Mouse (Mus musculus) thymus, adult 18-20 months (tissue): Measurements from ENCODE around the gene Rnf223.

Experiments used
- DNase-seq, 2 experiments: peaks; one replicate each; pipeline ENCODE4 v3.0.0; 2022; ENCODE audit warnings: mixed read lengths in 2 of 2

The Rnf223 gene

GRCm38 (mm10) chr4:156130436-156130835, at the start of gene Rnf223:
TSS of gene Rnf223 (plus strand) at chr4:156130513.
- no peak for DNase-seq

DNA sequence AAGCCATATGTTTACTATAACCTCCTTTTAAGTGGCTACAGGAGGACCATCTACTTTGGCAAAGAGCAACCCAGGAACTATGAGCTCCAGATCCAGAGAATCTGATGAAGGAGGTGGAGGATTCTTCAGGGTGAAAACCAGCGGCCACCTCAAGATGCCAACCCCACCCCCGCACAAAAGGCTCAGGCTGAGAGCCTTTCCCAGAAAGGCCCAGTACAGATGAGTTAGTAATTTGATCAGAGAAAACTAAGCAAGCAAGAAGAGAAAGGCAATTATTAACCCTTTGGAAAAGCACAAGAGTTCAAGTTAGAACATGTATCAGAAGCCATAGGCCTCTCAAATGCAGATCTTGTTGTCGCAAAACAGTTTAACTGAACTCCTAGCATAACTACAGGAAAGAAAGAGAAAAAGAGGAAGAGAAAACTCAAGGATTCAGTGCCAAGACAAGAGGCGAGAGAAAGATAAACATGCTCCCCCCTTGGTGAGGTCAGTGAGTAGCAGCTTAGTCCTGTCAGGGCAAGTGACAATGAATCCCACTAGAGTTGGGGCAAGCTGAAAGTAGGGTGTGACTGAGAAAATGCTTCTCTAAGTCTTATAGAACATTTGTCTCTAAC, 47.6 kb upstream of the Rnf223 start:
- DNase-seq, result no peak

- DNase-seq, result no peak
Observed at GRCm38 (mm10) chr4:156083348-156083747, 47.0 kb upstream of the Rnf223 start.

GRCm38 (mm10) chr4:156084096-156084879, 46.0 kb upstream of the Rnf223 start:
- DNase-seq, result no peak

GRCm38 (mm10) chr4:156085256-156085655, 45.1 kb upstream of the Rnf223 start:
- no peak for DNase-seq

DNA sequence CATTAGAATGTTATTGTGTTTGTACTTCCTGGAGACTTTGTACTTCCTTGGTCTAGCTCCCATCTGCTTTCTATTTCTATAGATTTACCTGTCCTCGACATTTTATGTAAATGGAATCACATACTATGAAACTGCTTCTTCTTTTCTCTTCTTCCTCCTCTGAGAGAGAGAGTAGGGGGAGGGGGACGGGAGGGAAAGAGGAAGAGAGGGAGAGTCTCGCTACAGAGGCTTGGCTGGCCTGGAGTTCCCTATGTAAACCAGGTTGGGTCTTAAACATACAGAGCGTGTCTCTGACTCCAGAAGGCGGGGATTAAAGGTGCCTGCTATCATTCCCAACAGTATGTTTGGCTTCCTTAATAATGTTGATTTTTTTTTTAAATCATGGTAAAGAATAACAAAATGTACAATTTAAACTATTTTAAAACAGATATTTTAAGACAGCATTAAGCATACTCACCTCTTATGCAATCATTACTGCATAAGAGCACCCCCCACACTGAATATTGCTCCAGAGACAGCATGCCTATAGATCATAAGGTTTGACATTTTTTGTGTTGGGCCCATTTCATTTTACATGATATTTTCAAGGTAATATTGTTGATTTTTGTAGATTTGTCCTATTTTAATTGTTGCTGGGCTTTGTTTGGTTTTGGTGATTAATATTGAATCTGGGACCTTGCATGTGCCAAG, 42.8 kb upstream of the Rnf223 start:
- DNase-seq, result no peak

DNA sequence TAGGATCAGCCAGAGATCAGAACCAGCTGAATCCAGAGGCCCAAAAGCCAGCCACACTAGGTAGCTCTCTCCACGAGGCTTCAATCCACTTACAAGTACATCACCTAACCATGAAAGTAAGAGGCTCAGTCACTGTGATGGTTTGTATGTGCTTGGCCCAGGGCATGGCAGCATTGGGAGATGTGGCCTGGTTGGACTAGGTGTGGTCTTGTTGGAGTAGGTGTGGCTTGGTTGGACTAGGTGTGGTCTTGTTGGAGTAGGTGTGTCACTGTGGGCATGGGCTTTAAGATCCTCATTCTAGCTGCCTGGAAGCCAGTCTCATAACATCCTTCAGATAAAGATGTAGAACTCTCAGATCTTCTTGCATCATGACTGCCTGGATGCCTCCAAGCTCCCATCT, 39.1 kb upstream of the Rnf223 start:
- no peak for DNase-seq

- no peak for DNase-seq
Observed at GRCm38 (mm10) chr4:156092765-156093164, 37.5 kb upstream of the Rnf223 start.

- DNase-seq, result no peak
Observed at GRCm38 (mm10) chr4:156093758-156094157, 36.6 kb upstream of the Rnf223 start.

GRCm38 (mm10) chr4:156096191-156096590, 34.1 kb upstream of the Rnf223 start:
- no peak for DNase-seq

- DNase-seq, result no peak
Observed at GRCm38 (mm10) chr4:156097770-156098366, 32.4 kb upstream of the Rnf223 start.

GRCm38 (mm10) chr4:156099427-156099826, 30.9 kb upstream of the Rnf223 start:
- DNase-seq, result no peak

GRCm38 (mm10) chr4:156100501-156100900, 29.8 kb upstream of the Rnf223 start:
- no peak for DNase-seq

- DNase-seq, result no peak
Observed at GRCm38 (mm10) chr4:156101481-156101903, 28.8 kb upstream of the Rnf223 start.

DNA sequence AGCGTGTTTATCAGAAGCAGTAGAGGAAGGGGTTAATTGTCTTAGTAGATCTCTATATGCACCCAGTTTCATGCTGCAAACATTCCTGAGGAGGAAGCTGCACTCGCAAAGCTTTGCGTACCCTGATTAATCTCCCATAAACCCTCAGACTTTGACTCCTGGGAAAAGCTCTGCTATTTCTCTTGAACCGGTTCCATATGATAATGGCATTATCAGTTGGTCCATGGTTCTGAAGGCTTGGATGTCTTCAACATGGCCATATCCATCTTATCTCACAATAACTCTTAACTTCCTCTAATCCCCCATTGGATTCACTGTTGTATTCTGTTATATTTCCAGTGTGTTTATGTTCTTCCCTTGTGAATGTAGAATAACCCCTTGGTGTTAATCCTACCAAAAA, 27.0 kb upstream of the Rnf223 start:
- no peak for DNase-seq

DNA sequence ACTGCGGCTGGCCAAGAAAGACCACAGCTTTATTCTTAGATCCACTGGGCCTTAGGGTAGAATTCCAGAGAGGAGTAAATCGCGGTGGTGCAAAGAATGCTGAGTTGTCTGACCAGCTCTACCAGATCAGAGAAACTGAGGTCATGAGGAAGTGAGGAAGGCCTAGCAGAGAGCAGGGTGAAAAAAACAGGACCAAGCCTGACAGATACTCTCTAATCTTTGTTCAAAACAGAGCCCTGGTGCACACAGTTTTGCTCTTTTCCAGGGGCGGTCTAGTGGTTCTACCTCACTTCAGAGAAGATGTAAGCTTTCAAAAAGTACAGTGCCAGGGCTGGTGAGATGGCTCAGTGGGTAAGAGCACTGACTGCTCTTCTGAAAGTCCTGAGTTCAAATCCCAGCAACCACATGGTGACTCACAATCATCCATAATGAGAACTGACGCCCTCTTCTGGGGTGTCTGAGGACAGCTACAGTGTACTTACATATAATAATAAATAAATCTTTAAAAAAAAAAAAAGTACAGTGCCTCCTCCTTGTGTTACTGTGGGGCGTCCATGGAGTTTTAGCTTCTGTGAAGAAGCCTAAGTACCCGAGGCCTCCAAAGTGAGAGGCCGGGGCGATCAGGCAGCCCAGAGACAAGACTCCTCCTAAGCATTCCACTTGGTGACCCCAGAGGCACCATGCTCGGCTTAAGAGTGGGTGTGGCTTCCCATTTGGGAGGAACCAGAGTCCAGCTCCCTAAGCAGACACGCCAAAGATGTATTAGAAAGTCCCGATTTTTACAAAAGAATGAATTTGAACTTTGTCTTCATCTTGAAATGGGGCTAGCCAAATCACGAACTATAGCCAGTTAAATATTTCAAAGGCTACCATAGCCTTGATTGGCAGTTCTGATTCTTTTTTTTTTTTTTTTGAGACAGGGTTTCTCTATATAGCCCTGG, 21.4 kb upstream of the Rnf223 start:
- peak in 1 of 2 experiments; percentile 36 for DNase-seq

GRCm38 (mm10) chr4:156109570-156110331, 20.6 kb upstream of the Rnf223 start, which contains the start of gene 9430015G10Rik:
TSS of gene 9430015G10Rik (plus strand) at chr4:156109982.
- peak; percentile 96 to 97 for DNase-seq

DNA sequence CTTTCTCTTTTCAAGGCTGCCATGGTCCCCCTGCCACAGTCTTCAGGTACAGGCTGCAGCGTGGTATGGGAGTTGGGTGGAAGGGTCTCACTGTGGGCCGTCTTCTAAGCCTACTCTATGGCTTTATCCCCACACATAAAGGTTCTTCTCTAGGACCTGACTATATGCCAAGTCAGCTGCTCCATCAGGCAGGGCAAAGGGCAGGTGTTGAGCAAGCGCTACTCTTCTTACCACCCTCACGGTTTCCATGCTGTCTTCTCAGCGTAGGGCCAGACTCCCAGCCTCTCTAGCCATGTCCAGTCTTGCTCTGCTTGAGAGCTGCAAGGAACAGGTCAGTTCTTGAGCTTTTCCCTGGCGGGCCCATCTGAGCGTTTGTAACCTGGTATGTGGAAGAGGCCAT, 6.2 kb upstream of the Rnf223 start:
- no peak for DNase-seq

GRCm38 (mm10) chr4:156125393-156125792, 4.9 kb upstream of the Rnf223 start:
- no peak for DNase-seq

DNA sequence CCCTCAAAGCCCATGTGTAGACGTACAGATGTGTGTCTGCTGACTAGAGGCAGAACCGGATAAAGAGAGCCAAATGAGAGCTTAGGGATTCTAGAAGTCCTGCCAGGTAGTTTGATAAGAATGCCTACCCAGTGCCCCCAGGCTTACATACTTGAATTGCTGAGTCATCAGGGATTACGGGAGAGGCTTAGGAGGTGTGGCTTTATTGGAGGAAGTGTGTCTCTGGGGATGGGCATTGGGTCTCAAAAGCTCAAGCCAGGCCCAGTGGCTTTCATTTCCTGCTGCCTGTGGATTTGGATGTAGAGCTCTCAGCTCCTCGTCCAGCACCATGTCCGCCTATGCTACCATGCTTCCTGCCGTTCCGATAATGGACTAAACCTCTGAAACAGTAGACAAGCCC, 3.5 kb upstream of the Rnf223 start:
- no peak for DNase-seq

DNA sequence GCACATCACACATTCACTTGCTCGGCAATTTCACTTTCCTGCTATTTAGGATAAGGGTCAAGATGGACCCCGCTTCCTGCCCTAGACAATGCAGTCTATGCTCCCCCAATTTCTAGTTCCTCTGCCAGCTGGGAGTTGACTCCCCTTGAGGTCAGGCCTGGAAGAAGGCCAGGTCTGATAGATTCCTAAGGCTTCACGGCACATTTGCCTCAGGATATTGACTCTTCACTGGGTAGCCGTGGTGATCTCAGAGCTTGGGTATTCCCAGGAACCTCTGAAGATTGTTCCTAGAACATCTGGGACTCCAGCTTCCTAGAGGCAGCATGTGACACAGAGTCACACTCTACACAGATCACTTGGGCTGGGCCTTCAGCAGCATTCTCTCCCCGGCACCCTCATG, 1.6 kb upstream of the Rnf223 start:
- no peak for DNase-seq
